Mouse (Mus musculus): Measurements from ENCODE around the gene Ajuba.

The Ajuba gene

DNA sequence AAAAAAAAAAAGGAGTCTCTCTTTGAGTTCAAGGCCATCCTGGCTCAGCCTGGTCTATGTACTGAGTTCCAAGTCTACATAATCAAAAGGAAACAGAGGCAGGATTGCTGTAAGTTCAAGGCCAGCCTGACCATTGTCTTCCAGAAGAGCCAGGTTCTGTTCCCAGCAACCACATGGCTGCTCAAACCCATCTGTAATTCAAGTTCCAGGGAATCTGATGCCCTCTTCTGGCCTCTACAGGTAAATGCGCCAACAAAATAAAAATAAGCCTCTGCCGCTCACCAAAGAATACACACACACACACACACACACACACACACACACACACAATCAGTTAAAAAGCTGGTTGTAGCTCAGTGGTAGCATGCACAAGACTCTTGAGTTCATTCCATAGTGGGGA, 38.8 kb downstream of the Ajuba start:
- DNase-seq: no peak

DNA sequence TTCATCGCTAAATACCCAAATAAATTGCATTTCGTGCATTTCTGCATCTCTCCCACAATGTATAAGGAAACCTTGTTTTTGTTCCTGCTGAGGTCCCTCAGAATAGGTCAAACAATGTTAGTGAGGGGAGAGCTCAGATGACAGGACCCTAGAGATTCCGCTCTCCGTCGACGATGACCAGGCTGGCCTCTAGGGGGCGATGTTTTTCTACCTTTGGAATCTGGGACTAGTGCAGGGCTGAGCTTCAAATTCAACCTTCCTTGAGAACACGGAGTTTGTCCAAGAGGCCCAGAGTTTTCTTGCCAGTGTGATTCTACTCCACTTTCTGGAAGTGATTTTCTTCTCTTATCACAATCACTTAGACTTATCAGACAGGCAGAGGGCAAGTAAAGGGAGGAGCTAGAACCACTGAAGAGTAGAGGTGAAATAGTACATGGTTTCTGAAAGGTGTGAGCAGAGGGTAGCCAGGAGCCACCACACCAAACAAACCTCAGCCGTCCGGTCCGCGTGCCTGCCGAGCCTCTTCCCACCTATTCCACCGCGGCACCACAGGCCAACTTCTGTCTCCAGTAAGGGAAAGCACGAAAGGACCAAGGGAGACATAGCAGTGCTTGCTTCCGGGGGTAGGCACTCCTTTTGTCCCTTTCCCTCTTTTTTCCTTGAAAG, 48.8 kb downstream of the Ajuba start:
- peak; percentile 91 to 92 for DNase-seq

DNA sequence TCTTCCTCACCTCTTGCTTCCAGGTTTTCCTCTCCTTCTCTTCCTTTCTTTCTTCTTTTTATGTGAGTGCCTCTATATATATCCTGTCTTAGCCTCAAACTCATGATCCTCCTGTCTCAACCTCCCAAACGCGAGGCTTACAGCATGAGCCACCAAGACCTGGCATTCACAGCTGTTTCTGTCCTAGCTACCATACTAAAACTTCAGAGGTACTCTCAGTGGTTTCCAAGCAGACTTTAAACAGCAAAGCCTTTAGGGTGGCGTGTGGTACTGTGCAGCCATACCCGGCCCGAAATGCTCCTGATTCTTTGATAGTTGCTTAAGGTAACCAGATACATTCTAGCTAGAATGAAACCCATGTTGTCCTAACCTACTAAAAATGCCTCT, 49.4 kb downstream of the Ajuba start:
- no peak for DNase-seq

DNA sequence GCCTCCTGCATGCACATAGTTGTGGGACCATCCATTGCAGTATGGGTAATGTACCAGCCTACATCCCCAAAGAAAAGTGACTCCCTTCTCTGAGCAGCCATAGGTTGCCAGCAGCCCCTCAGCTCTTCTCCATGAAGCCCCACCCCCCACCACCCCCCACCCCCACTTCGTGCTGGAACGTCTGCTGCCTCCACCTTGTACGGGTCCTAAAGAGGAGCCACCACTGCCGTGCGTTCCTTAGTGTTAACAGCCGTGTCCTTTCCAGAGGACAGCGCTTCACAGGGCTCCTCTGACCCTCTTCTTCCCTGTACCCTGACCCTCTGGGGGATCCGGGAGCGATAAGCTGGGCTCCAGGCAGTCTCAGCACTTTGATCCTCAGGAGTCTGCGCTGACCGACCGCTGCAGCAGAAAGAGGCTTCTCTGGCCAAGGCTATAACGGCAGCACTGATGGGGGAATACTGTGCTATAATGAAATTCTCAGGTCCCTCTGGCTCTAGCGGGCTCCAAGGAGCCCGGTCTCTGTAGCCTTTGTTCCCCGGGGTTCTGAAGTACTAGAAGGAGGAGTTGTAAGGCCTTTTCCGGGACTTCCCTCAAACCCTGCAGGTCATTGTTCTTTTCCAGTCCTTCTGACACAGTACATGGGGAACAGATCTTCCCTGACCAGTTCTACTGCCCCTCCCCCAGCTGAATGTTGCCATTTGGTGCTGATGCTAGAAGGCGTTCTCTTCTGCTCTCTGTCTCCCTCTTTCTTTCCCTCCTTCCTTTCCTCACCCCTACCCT, 49.9 kb downstream of the Ajuba start:
- DNase-seq: peak; percentile 55 to 64

DNA sequence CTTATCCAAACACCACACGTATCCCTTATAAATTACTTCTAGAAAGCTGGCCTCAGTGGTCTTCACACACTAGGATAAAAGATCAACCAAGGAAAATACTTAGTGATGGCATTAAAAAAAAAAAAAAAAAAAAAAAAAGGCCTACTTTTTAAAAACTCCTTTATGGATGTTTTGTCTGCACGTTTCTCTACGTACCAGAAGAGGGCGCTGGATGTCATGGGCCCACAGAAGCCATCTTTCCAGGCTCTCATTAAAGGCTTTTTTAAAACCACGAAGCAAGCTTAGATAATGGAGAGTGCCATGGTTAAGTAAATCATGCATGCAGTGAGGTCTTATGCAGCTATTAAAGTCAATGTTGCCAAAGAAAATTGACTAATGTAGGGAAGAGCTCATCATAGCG, 53.8 kb downstream of the Ajuba start:
- no peak for DNase-seq

Measured in kidney, postnatal 4 days (tissue).